Mouse (Mus musculus) Patski (cell line): ENCODE data around the gene Lrrc61. TPM values are rescaled to one million over a fixed set of nuclear protein-coding genes. Genes with fewer than 3 reads are reported as not detected.

Experiments
- ATAC-seq: fragments of 100-300 bp; one replicate; pipeline ENCODE4 v1.8.0; 2021
- CTCF ChIA-PET: fragments of 350-600 bp; sonication (Branson Sonifier 250); formaldehyde crosslinking; loops from one replicate; lab custom pipeline; 2022; ENCODE audit warnings: inconsistent platforms; lab: Charles Lee
- POLR2A ChIA-PET: fragments of 350-600 bp; sonication (Branson Sonifier 250); formaldehyde crosslinking; loops from one replicate; lab custom pipeline; 2022; ENCODE audit warnings: antibody characterized with exemption, inconsistent platforms; lab: Charles Lee
- DNase-seq: peaks from one replicate; pipeline ENCODE4 v3.0.0-alpha.2; 2011; ENCODE audit warnings: low read depth, low spot score
- H3K27me3 ChIP-seq: fragments of 371-371 bp; one replicate; pipeline ENCODE4 v1.5.1; 2021
- CTCF ChIP-seq: fragments of 100-300 bp; IDR thresholded peaks from one replicate; pipeline ENCODE4 v1.5.1; 2021
- in situ Hi-C: fragments of 300-500 bp; cut with MboI; formaldehyde crosslinking; loops from 3 replicates; pipeline ENCODE4 v1.11.1; 2018; ENCODE audit warnings: low pct_unique_long_range_greater_than_20kb, mixed read lengths
- polyA plus RNA-seq: library from polyadenylated mRNA; unstranded; gene quantifications from one replicate; pipeline ENCODE4 v1.2.3, GENCODE M21; 2021

Lrrc61 gene
- polyA plus RNA-seq, 1 experiment from 2014 or later = 21.5 TPM

GRCm38 (mm10) chr6:48546271-48546670 is 8.3 kb upstream of the Lrrc61 start:
- DNase-seq = no peak
- ChIA-PET CTCF (interaction anchor here (1.1 to 3.2 kb wide), 2 partner anchors 36 to 100 kb away, joined by 3 to 13 read pairs; partner anchors contain the start of gene Gimap8), POLR2A (no interaction called here)
- no peak for ATAC-seq
- in situ Hi-C loops = no loop called here
- no peak for TF ChIP-seq CTCF
- peaks cover under 1% of the 10 kb centered on the region for H3K27me3 ChIP-seq

GRCm38 (mm10) chr6:48546858-48547257 is 7.7 kb upstream of the Lrrc61 start:
- in situ Hi-C loops = no loop called here
- peaks cover 4% of the 10 kb centered on the region for H3K27me3 ChIP-seq
- ChIA-PET CTCF (interaction anchor here (1.1 to 3.2 kb wide), 3 partner anchors 8 to 99 kb away, joined by 3 to 13 read pairs (median 5); partner anchors contain the start of gene Gimap8), POLR2A (no interaction called here)
- no peak for TF ChIP-seq CTCF
- ATAC-seq (no peak), DNase-seq (no peak)

GRCm38 (mm10) chr6:48548314-48548713 is 6.3 kb upstream of the Lrrc61 start:
- POLR2A ChIA-PET = no interaction called here
- ATAC-seq (no peak), DNase-seq (no peak)
- CTCF ChIA-PET = interaction anchor here (1.1 to 3.2 kb wide), 3 partner anchors 9 to 372 kb away, joined by 3 to 13 read pairs (median 5); partner anchors contain the start of gene Gimap8
- in situ Hi-C loops = no loop called here
- H3K27me3 ChIP-seq = peaks cover 4% of the 10 kb centered on the region
- TF ChIP-seq CTCF = no peak

- in situ Hi-C loops = no loop called here
- DNase-seq (no peak), ATAC-seq (peak; percentile 29)
- CTCF ChIA-PET = interaction anchor here (1.0 to 1.3 kb wide), 2 partner anchors 14 to 92 kb away, joined by 3 to 4 read pairs; no protein-coding TSS in a partner anchor
- POLR2A ChIA-PET = interaction anchor here (0.5 to 1.5 kb wide), 2 partner anchors 10 to 41 kb away, joined by 3 read pairs; partner anchors contain the start of genes Gm44965 and Repin1
- no peak for TF ChIP-seq CTCF
- H3K27me3 ChIP-seq = peaks cover 4% of the 10 kb centered on the region
These were observed 1.7 kb upstream of the Lrrc61 start for GRCm38 (mm10) chr6:48552918-48553317.

GRCm38 (mm10) chr6:48553819-48554218 is 777 bp upstream of the Lrrc61 start:
- ChIA-PET CTCF (interaction anchor here (1.3 kb wide), 1 partner anchor 92 kb away, joined by 4 read pairs; no protein-coding TSS in a partner anchor), POLR2A (interaction anchor here (1.5 kb wide), 1 partner anchor 40 kb away, joined by 3 read pairs; the partner anchor contains the start of genes Gm44965 and Repin1)
- DNase-seq (no peak), ATAC-seq (no peak)
- in situ Hi-C loops = no loop called here
- no peak for TF ChIP-seq CTCF
- peaks cover 4% of the 10 kb centered on the region for H3K27me3 ChIP-seq

GRCm38 (mm10) chr6:48555104-48555890 is 701 bp downstream of the Lrrc61 start:
- ATAC-seq (peak; percentile 41), DNase-seq (no peak)
- H3K27me3 ChIP-seq = peaks cover 4% of the 10 kb centered on the region
- in situ Hi-C loops = no loop called here
- ChIA-PET POLR2A (interaction anchor here (0.6 to 1.1 kb wide), 4 partner anchors 23 to 131 kb away, joined by 3 to 5 read pairs (median 3); partner anchors contain the start of genes Gm44965 and Repin1), CTCF (interaction anchor here (0.8 to 1.6 kb wide), 2 partner anchors 27 to 38 kb away, joined by 4 read pairs; partner anchors contain the start of genes Gm44965 and Repin1)
- TF ChIP-seq CTCF = no peak

- no peak for TF ChIP-seq CTCF
- POLR2A ChIA-PET = interaction anchor here (0.6 kb wide), 1 partner anchor 131 kb away, joined by 3 read pairs; no protein-coding TSS in a partner anchor
- CTCF ChIA-PET = interaction anchor here (0.8 to 1.6 kb wide), 2 partner anchors 26 to 38 kb away, joined by 4 read pairs; partner anchors contain the start of genes Gm44965 and Repin1
These were observed 1.4 kb downstream of the Lrrc61 start for GRCm38 (mm10) chr6:48555956-48556355.

GRCm38 (mm10) chr6:48565693-48566310 is 11.2 kb downstream of the Lrrc61 start:
- ChIA-PET POLR2A (interaction anchor here (0.6 to 1.0 kb wide), 2 partner anchors 61 to 1167 kb away, joined by 3 read pairs; partner anchors contain the start of gene AI854703), CTCF (interaction anchor here (1.0 kb wide), 1 partner anchor 81 kb away, joined by 4 read pairs; the partner anchor contains the start of gene Gimap8)
- no peak for DNase-seq
- ATAC-seq = no peak
- in situ Hi-C loops = no loop called here
- H3K27me3 ChIP-seq = no peaks in the 10 kb centered on the region
- no peak for TF ChIP-seq CTCF

More at GRCm38 (mm10) chr6:48555956-48556355, 1.4 kb downstream of the Lrrc61 start:
- ATAC-seq (no peak), DNase-seq (no peak)
- peaks cover 4% of the 10 kb centered on the region for H3K27me3 ChIP-seq
- in situ Hi-C loops = no loop called here

GRCm38 (mm10) chr6:48566312-48566711 is 11.7 kb downstream of the Lrrc61 start:
- POLR2A ChIA-PET = interaction anchor here (0.6 to 1.0 kb wide), 2 partner anchors 60 to 1167 kb away, joined by 3 read pairs; partner anchors contain the start of gene AI854703
- in situ Hi-C loops = no loop called here
- CTCF ChIA-PET = interaction anchor here (1.0 kb wide), 1 partner anchor 81 kb away, joined by 4 read pairs; the partner anchor contains the start of gene Gimap8
- no peak for DNase-seq
- H3K27me3 ChIP-seq = no peaks in the 10 kb centered on the region
- no peak for ATAC-seq
- TF ChIP-seq CTCF = no peak
